Mouse (Mus musculus) CD8-positive naive resting alpha-beta T cell, adult 2 months (primary cell): Measurements from ENCODE around the gene Med17.

Experiments used
- DNase-seq, 2 experiments: peaks; one replicate each; pipeline ENCODE4 v3.0.0; 2022; ENCODE audit warnings: low read depth in 2 of 2, low spot score in 2 of 2

The Med17 gene

GRCm38 (mm10) chr9:15238297-15238990, 41.3 kb downstream of the Med17 start:
- no peak for DNase-seq

DNA sequence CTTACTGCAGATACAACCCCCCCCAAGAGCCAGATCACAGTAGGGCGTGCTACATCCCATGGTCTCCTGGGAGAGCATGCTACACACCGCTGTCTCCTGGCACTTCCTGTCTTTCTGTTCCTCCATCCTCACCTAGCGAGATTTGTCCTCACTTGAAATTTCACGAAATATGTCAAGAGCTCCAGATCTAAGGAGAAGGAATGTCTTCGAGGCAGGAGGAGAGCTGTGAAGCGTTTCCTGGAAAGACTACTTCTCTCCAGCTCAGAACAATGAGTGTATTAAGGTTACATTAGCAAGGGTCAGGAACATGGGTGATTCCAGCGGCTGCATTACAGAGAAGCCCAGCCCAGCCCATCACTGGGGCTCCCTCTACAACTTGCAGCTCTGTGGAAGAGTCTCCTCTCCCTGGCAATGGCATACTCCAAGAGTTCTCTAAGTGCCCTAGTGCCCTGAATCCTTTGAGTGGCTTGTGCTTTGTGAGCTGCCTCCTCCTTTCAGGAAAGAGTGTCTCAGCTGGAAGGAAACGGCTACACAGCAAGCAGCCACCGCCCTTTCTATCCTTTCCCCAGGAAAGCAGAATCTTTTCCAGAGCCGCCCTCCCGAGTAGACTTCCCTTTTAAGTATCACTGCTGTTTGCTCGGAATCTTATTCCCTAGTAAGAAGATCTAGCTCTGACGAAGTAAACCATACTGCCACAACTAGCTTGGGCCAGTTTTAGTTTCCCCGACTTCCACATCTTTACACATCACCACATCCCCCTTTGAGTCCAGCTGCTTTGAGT, 42.0 kb downstream of the Med17 start:
- DNase-seq = no peak

DNA sequence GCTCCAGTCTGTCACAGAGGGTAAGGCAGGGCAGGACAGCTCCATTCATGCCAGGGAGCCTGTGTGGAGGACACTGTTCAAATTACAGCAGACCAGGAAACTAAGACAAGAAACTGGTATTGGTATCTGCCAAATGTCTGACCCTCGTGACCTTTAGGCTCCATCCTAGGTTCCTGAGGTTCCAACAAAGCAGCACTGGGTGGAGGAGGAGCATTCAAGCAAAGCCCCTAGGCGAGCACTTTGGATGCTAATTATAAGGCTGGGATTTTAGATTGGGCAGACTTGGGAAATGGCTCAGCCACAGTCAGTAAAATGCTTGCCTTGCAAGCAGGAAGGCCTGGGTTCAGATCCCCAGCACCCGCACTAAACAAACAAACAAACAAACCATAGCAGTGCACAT, 43.7 kb downstream of the Med17 start:
- DNase-seq = no peak

- no peak for DNase-seq
These were observed 46.1 kb downstream of the Med17 start for GRCm38 (mm10) chr9:15233604-15234003.

GRCm38 (mm10) chr9:15232445-15232844, 47.3 kb downstream of the Med17 start:
- no peak for DNase-seq

DNA sequence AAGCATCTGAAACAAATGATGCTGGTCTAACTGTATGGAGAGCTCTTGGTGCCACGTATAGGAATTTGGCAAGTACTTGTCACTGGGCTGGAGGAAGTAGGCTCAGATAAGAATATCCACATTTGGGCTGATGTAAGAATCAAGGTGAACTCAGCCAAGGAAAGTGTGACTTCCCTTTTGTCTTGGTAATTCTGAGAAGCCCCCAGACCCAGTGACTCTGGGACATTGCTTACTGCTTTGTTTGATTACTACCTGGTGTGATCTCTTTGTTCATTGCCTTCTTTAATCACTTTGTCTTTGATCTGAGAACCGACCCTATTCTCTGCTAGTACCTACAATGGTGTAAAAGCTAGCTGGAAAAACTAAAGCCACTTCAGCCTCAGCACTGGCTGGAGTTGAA, 54.8 kb downstream of the Med17 start:
- DNase-seq = no peak

GRCm38 (mm10) chr9:15213695-15214094, 66.0 kb downstream of the Med17 start:
- no peak for DNase-seq

GRCm38 (mm10) chr9:15211876-15212275, 67.9 kb downstream of the Med17 start:
- no peak for DNase-seq
